Mouse (Mus musculus): ENCODE results near the gene Pkn1. TPM values are rescaled to one million over a fixed set of nuclear protein-coding genes. Genes with fewer than 3 reads are reported as not detected.

Gene Pkn1
- polyA plus RNA-seq, 1 experiment from 2014 or later, result 24.6 TPM

Small RNA genes within 50 kb of the gene (microRNA-seq; reads per million reads assigned to microRNA genes)
- gene Mir1668, result not detected

Other genes starting within 250 kb of the Pkn1 start
- gene Scoc, start 240.8 kb downstream of the Pkn1 start, polyA plus RNA-seq (2015; fragmentation: Nextera tagmentation; extraction: Ambion mirVana), result 272 and 290 TPM in 2 replicates
- not detected in 2 replicates for gene Olfr370, start 163.4 kb downstream of the Pkn1 start, polyA plus RNA-seq (2015; fragmentation: Nextera tagmentation; extraction: Ambion mirVana)
- gene Ndufb7, start 132.5 kb downstream of the Pkn1 start, polyA plus RNA-seq (2015; fragmentation: Nextera tagmentation; extraction: Ambion mirVana), result 344 and 362 TPM in 2 replicates
- 1,464 and 1,650 TPM in 2 replicates for gene Tecr, start 91.2 kb downstream of the Pkn1 start, polyA plus RNA-seq (2015; fragmentation: Nextera tagmentation; extraction: Ambion mirVana)
- 57.9 and 63.1 TPM in 2 replicates for gene Dnajb1, start 91.0 kb downstream of the Pkn1 start, polyA plus RNA-seq (2015; fragmentation: Nextera tagmentation; extraction: Ambion mirVana)
- gene Gipc1, start 46.5 kb downstream of the Pkn1 start, polyA plus RNA-seq (2015; fragmentation: Nextera tagmentation; extraction: Ambion mirVana), result 116 and 118 TPM in 2 replicates
- gene Ptger1, start 32.5 kb downstream of the Pkn1 start, polyA plus RNA-seq (2015; fragmentation: Nextera tagmentation; extraction: Ambion mirVana), result 0.95 and 1.00 TPM in 2 replicates
- gene Ddx39, start 16.0 kb upstream of the Pkn1 start, polyA plus RNA-seq (2015; fragmentation: Nextera tagmentation; extraction: Ambion mirVana), result 86.5 and 117 TPM in 2 replicates
- 12.2 and 15.5 TPM in 2 replicates for gene Adgre5, start 42.1 kb upstream of the Pkn1 start, polyA plus RNA-seq (2015; fragmentation: Nextera tagmentation; extraction: Ambion mirVana)
- 43.0 and 54.1 TPM in 2 replicates for gene Adgrl1, start 200.9 kb upstream of the Pkn1 start, polyA plus RNA-seq (2015; fragmentation: Nextera tagmentation; extraction: Ambion mirVana)

Measured in neural tube, embryonic 15.5 days (tissue).